Mouse (Mus musculus): ENCODE measurements around the gene 9130213A22Rik. TPM values are rescaled to one million over a fixed set of nuclear protein-coding genes. Genes with fewer than 3 reads are reported as not detected.

Gene 9130213A22Rik
- polyA plus RNA-seq, 1 experiment from 2014 or later, result 0.41 TPM

- Histone ChIP-seq H3K9ac (peak overlapping the region; percentile 75), H3K27ac (replicated peaks) (no peak overlapping the region), H3K27me3 (replicated peaks) (peaks cover 26% of the 10 kb centered on the region), H3K4me1 (peaks cover 12% of the 10 kb centered on the region), H3K36me3 (no peaks in the 10 kb centered on the region), H3K4me2 (peak overlapping the region; percentile 90), H3K4me3 (peak overlapping the region; percentile 57), H3K9me3 (no peaks in the 10 kb centered on the region)
- no peak for ATAC-seq (ENCODE audit: extremely low read depth, insufficient number of reproducible peaks, low FRiP score, low TSS enrichment)
- 31% methylated on average over 8 of the region's 8 CpGs for WGBS
These were observed 12.2 kb upstream of the 9130213A22Rik start for GRCm38 (mm10) chr11:69134622-69134968.

DNA sequence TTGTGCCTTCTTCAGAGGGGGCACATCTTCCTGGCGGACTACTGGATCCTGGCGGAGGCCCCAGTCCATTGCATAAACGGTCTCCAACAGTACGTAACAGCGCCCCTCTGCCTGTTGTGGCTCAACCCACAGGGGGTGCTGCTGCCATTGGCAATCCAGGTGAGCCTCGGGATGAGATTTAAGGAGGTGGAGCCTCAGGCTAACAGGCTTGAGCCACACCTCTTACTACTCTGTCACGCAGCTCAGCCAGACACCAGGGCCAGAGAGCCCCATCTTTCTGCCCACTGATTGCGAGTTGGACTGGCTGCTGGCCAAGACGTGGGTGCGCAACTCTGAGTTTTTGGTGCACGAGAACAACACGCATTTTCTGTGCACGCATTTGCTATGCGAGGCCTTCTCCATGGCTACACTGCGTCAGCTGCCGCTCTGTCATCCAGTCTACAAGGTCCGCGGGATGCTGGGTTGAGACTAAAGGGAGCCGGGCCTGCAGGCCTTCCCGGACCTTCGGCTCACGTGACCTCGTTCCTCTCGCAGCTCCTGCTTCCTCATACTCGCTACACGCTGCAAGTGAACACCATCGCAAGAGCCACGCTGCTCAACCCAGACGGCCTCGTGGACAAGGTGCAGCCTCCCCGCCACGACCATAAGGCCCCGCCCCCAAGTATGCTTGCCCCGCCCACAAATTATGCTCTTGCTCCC is 11.7 kb upstream of the 9130213A22Rik start:
- peak; percentile 49 for ATAC-seq (ENCODE audit: extremely low read depth, insufficient number of reproducible peaks, low FRiP score, low TSS enrichment)
- Histone ChIP-seq H3K4me3 (peak overlapping the region; percentile 57), H3K4me2 (peak overlapping the region; percentile 90), H3K9me3 (no peaks in the 10 kb centered on the region), H3K27ac (replicated peaks) (no peak overlapping the region), H3K4me1 (peaks cover 12% of the 10 kb centered on the region), H3K9ac (peak overlapping the region; percentile 75), H3K36me3 (no peaks in the 10 kb centered on the region), H3K27me3 (replicated peaks) (peaks cover 26% of the 10 kb centered on the region)
- WGBS, result 3% methylated on average over 34 of the region's 34 CpGs

DNA sequence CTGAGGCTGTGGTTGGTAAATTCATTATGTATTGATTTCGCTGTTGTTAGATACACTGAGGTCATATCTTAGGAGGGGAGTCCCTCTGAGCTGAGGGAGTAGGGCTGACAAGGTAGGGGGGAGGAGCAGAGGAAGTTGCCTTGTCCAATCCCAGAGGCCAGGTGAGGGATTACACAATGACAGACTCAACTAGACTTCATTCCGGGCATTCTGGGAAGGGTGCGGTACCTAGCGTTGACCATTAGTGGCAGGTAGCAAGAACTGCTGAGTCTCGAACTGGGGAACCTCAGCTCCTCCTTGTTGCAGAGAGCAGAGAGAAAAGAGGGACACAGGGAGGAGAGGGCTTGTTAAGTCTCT is 11.2 kb upstream of the 9130213A22Rik start:
- Histone ChIP-seq H3K36me3 (no peaks in the 10 kb centered on the region), H3K27me3 (replicated peaks) (peaks cover 26% of the 10 kb centered on the region), H3K4me2 (peak overlapping the region; percentile 90), H3K9ac (peak overlapping the region; percentile 75), H3K9me3 (no peaks in the 10 kb centered on the region), H3K27ac (replicated peaks) (no peak overlapping the region), H3K4me3 (peak overlapping the region; percentile 57), H3K4me1 (peaks cover 12% of the 10 kb centered on the region)
- peak; percentile 10; the same call in 1 of the 2 replicates for ATAC-seq (ENCODE audit: extremely low read depth, insufficient number of reproducible peaks, low FRiP score, low TSS enrichment)
- WGBS, result 25% methylated on average over 5 of the region's 5 CpGs

GRCm38 (mm10) chr11:69128426-69129122 is 6.2 kb upstream of the 9130213A22Rik start:
- Histone ChIP-seq H3K27ac (replicated peaks) (no peak overlapping the region), H3K4me3 (no peak overlapping the region), H3K9ac (no peak overlapping the region), H3K36me3 (no peaks in the 10 kb centered on the region), H3K4me1 (peaks cover 20% of the 10 kb centered on the region), H3K4me2 (no peak overlapping the region), H3K9me3 (no peaks in the 10 kb centered on the region), H3K27me3 (replicated peaks) (peaks cover 27% of the 10 kb centered on the region)
- ATAC-seq (ENCODE audit: extremely low read depth, insufficient number of reproducible peaks, low FRiP score, low TSS enrichment), result no peak
- WGBS, result 62% methylated on average over 8 of the region's 8 CpGs

- Histone ChIP-seq H3K4me2 (peak overlapping the region; percentile 92), H3K27ac (replicated peaks) (no peak overlapping the region), H3K36me3 (no peaks in the 10 kb centered on the region), H3K9me3 (no peaks in the 10 kb centered on the region), H3K9ac (peak overlapping the region; percentile 80; the same call in 1 of the 2 replicates), H3K4me3 (peak overlapping the region; percentile 70), H3K4me1 (peaks cover 25% of the 10 kb centered on the region), H3K27me3 (replicated peaks) (0 out of 2 replicates have a peak, but pooled peaks cover 11% of the 10 kb centered on the region)
- ATAC-seq (ENCODE audit: extremely low read depth, insufficient number of reproducible peaks, low FRiP score, low TSS enrichment), result no peak
- WGBS, result 54% methylated on average over 2 of the region's 2 CpGs
These were observed 4.3 kb upstream of the 9130213A22Rik start for GRCm38 (mm10) chr11:69126706-69127095.

DNA sequence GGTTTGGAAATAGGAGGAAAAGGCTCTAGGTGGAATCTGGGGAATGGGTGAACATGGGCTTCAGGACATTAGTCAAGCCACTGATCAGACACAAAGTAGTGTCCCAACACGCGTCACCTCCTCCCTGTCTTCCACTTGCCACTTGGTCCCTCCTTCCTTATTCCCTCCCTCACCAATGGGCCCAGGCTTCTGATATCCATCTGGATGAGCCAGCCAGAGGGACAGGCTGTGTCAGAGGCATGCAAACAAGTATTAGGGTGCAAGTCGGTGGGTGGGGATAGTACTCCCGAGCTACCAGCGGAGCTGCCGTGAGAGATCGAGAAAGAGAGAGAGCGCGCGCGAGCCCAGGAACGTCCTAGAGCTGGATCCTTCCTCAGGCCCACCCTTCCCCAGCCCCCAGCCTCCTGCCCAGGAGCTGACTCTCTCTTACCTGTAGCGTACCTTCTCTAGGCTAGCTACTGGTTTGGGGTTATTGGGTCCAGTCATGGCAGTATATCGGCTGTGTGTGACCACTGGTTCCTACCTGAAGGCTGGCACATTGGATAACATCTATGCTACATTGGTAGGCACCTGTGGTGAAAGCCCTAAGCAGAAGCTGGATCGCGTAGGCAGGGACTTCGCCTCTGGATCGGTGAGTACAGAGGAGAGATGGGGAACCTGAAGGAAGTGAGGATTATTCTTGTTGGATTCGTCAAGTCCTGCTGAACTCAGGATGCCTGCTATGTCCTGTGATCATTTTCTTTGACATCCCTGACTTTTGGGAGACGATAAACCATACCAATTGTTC is 3.7 kb upstream of the 9130213A22Rik start:
- Histone ChIP-seq H3K4me2 (peak overlapping the region; percentile 92), H3K4me1 (peaks cover 30% of the 10 kb centered on the region), H3K9ac (peak overlapping the region; percentile 80), H3K4me3 (peak overlapping the region; percentile 70), H3K36me3 (no peaks in the 10 kb centered on the region), H3K27me3 (replicated peaks) (0 out of 2 replicates have a peak, but pooled peaks cover 11% of the 10 kb centered on the region), H3K27ac (replicated peaks) (peak overlapping the region; percentile 81; the same call in 1 of the 2 replicates), H3K9me3 (no peaks in the 10 kb centered on the region)
- no peak for ATAC-seq (ENCODE audit: extremely low read depth, insufficient number of reproducible peaks, low FRiP score, low TSS enrichment)
- 15% methylated on average over 20 of the region's 20 CpGs for WGBS

DNA sequence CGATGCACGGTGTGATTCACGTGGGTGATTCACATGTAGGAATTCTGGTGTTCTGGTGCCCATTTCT is 3.3 kb upstream of the 9130213A22Rik start, which contains the start of gene Aloxe3:
Aloxe3 (plus strand) TSS at position 45 of the 67 bp plus-strand sequence.
- no peak for ATAC-seq (ENCODE audit: extremely low read depth, insufficient number of reproducible peaks, low FRiP score, low TSS enrichment)
- Histone ChIP-seq H3K9ac (peak within 1 kb of the TSS; percentile 80), H3K4me2 (peak within 1 kb of the TSS; percentile 92), H3K36me3 (no peaks in the 10 kb centered on the region), H3K9me3 (no peaks in the 10 kb centered on the region), H3K27me3 (replicated peaks) (0 out of 2 replicates have a peak, but pooled peaks cover 11% of the 10 kb centered on the region), H3K27ac (replicated peaks) (peak within 1 kb of the TSS; percentile 81), H3K4me1 (peaks cover 35% of the 10 kb centered on the region), H3K4me3 (peak within 1 kb of the TSS; percentile 70)
- WGBS, result 6% methylated on average over 3 of the region's 3 CpGs

DNA sequence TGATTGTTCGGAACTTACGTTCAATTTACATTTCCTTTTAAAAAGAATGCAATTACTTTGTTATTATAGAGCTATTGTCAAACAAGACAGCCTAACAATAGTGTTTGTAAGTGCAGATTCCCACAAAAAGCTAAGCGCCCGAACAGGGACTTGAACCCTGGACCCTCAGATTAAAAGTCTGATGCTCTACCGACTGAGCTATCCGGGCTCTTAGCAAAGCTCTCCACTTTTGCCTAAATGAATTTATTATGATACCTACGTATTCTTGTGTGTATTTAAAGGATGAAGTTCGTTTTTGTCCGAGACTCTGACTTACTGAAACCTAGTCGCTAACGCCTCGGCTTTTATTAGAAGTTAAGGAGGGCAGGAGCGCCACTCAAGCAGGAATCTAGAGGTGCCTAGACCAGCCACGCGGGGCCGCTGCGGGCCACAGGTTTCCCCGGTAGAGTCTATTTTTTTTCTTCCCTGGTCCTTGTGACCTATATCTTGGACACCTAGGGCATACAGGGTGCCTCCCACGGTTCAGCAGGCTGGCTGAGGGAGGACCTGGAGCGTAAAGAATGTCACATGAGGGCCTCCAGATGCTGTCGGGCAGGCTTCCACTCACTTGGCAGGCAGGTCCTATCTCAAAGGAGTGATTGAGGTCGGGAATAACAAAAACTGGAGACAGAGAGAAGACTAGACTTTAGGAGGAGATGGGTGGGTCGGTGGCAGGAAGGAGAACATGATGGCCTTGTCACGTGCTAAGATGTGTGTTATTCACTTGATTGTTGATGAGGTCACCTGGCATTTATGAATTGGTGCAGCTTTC is 2.9 kb upstream of the 9130213A22Rik start:
- H3K4me2 ChIP-seq, result peak overlapping the region; percentile 92
- no peak for ATAC-seq (ENCODE audit: extremely low read depth, insufficient number of reproducible peaks, low FRiP score, low TSS enrichment)
- no peaks in the 10 kb centered on the region for H3K36me3 ChIP-seq
- peak overlapping the region; percentile 80 for H3K9ac ChIP-seq
- H3K27me3 ChIP-seq (replicated peaks), result 0 out of 2 replicates have a peak, but pooled peaks cover 11% of the 10 kb centered on the region
- no peaks in the 10 kb centered on the region for H3K9me3 ChIP-seq
- peak overlapping the region; percentile 81 for H3K27ac ChIP-seq (replicated peaks)
- WGBS, result under 1% methylated on average over 24 of the region's 24 CpGs
- H3K4me3 ChIP-seq, result peak overlapping the region; percentile 70
- H3K4me1 ChIP-seq, result peaks cover 39% of the 10 kb centered on the region

DNA sequence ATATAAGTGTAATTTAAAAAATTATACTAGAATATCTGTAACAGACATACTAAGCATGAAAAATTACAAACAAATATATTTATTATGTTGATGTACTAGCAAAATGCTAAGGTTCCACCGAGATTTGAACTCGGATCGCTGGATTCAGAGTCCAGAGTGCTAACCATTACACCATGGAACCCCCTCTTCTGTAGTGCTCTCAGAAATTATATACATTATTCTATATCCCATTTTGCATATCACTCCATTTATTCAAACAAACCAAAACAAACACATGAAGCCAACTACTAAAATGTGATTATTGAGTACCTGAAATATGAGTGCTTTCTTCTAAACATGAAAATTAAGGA is 2.1 kb upstream of the 9130213A22Rik start:
- Histone ChIP-seq H3K4me3 (peak overlapping the region; percentile 89), H3K4me2 (peak overlapping the region; percentile 98), H3K9ac (no peak overlapping the region), H3K27ac (replicated peaks) (no peak overlapping the region; the same call in 1 of the 2 replicates), H3K4me1 (peaks cover 47% of the 10 kb centered on the region), H3K36me3 (no peaks in the 10 kb centered on the region), H3K9me3 (no peaks in the 10 kb centered on the region), H3K27me3 (replicated peaks) (0 out of 2 replicates have a peak, but pooled peaks cover 7% of the 10 kb centered on the region)
- ATAC-seq (ENCODE audit: extremely low read depth, insufficient number of reproducible peaks, low FRiP score, low TSS enrichment), result no peak
- 0% methylated on average over 3 of the region's 3 CpGs for WGBS

- under 1% methylated on average over 31 of the region's 31 CpGs for WGBS
- ATAC-seq (ENCODE audit: extremely low read depth, insufficient number of reproducible peaks, low FRiP score, low TSS enrichment), result no peak; the same call in 1 of the 2 replicates
- H3K4me1 ChIP-seq, result peaks cover 53% of the 10 kb centered on the region
These were observed 1.5 kb upstream of the 9130213A22Rik start for GRCm38 (mm10) chr11:69123693-69124497.

More at GRCm38 (mm10) chr11:69123693-69124497, 1.5 kb upstream of the 9130213A22Rik start:
- Histone ChIP-seq H3K27ac (replicated peaks) (peak overlapping the region; percentile 94), H3K9ac (peak overlapping the region; percentile 87), H3K4me2 (peak overlapping the region; percentile 98), H3K9me3 (no peaks in the 10 kb centered on the region), H3K4me3 (peak overlapping the region; percentile 89), H3K36me3 (no peaks in the 10 kb centered on the region), H3K27me3 (replicated peaks) (0 out of 2 replicates have a peak, but pooled peaks cover 7% of the 10 kb centered on the region)
